Mouse (Mus musculus) forebrain, embryonic 11.5 days (tissue): ENCODE data around the gene Tbxa2r. TPM values are rescaled to one million over a fixed set of nuclear protein-coding genes. Genes with fewer than 3 reads are reported as not detected.

ENCODE experiments used
- ATAC-seq: fragments of 200-750 bp; cut with Nextera tagmentation; replicated peaks from 2 replicates; pipeline ENCODE4 v1.8.0; 2017; ENCODE audit warnings: moderate TSS enrichment; ENCODE audit not compliant: low FRiP score
- DNase-seq: peaks from one replicate; pipeline ENCODE4 v3.0.0-alpha.2; 2017; ENCODE audit warnings: low spot score
- H3K27ac ChIP-seq: fragments of 300-500 bp; sonication (generic); 2 replicates; pipeline ENCODE4 v1.5.1; 2014; ENCODE audit warnings: low read depth, low read length
- H3K27me3 ChIP-seq: fragments of 300-500 bp; sonication (generic); 2 replicates; pipeline ENCODE4 v1.6.1; 2014; ENCODE audit warnings: mild to moderate bottlenecking, low read length, mixed read lengths; ENCODE audit not compliant: control insufficient read depth, insufficient read depth
- H3K36me3 ChIP-seq: fragments of 300-500 bp; sonication (generic); 2 replicates; pipeline ENCODE4 v1.6.1; 2014; ENCODE audit warnings: mild to moderate bottlenecking, low read length, moderate library complexity, mixed read lengths; ENCODE audit not compliant: control insufficient read depth, insufficient read depth
- H3K4me1 ChIP-seq: fragments of 300-500 bp; sonication (generic); replicated peaks from 2 replicates; pipeline ENCODE4 v1.6.1; 2014; ENCODE audit warnings: low read length, mixed read lengths; ENCODE audit not compliant: control insufficient read depth, insufficient read depth
- H3K4me2 ChIP-seq: fragments of 300-500 bp; sonication (generic); 2 replicates; pipeline ENCODE4 v1.6.1; 2014; ENCODE audit warnings: low read depth, mild to moderate bottlenecking, low read length, moderate library complexity, mixed read lengths; ENCODE audit not compliant: severe bottlenecking
- H3K4me3 ChIP-seq: fragments of 300-500 bp; sonication (generic); 2 replicates; pipeline ENCODE4 v1.5.1; 2014; ENCODE audit warnings: low read depth, low read length
- H3K9ac ChIP-seq: fragments of 300-500 bp; sonication (generic); 2 replicates; pipeline ENCODE4 v1.6.1; 2014; ENCODE audit warnings: low read length
- H3K9me3 ChIP-seq: fragments of 300-500 bp; sonication (generic); 2 replicates; pipeline ENCODE4 v1.6.1; 2016; ENCODE audit warnings: low read length, mixed read lengths; ENCODE audit not compliant: control insufficient read depth
- WGBS: fragments of 180-500 bp; shearing (Covaris S2); extraction: QIAGEN DNeasy Blood & Tissue Kit; methylation state at CpG from one replicate; pipeline ENCODE4 v1.1.7; 2014; 5-methylcytosine and 5-hydroxymethylcytosine counted together
- polyA plus RNA-seq: library from polyadenylated mRNA; unstranded; fragments of >200 nt; fragmentation: Nextera tagmentation; extraction: Ambion mirVana; gene quantifications from 2 replicates; pipeline ENCODE4 v1.2.1, GENCODE M21; 2014

Gene Tbxa2r
- polyA plus RNA-seq, 1 experiment from 2014 or later = 2.6 TPM

GRCm38 (mm10) chr10:81289278-81289677 is 39.3 kb upstream of the Tbxa2r start:
- Histone ChIP-seq H3K9me3 (no peaks in the 10 kb centered on the region), H3K4me1 (peaks cover 13% of the 10 kb centered on the region; the same call in 1 of the 2 replicates), H3K4me3 (no peak overlapping the region), H3K4me2 (no peak overlapping the region), H3K36me3 (no peaks in the 10 kb centered on the region), H3K27me3 (peaks cover 29% of the 10 kb centered on the region), H3K9ac (no peak overlapping the region), H3K27ac (no peak overlapping the region)
- WGBS = 6% methylated on average over 7 of the region's 7 CpGs
- ATAC-seq = no peak
- DNase-seq = peak; percentile 82

- WGBS = 62% methylated on average over 14 of the region's 14 CpGs
- no peak for ATAC-seq
- no peak for DNase-seq
- Histone ChIP-seq H3K4me2 (no peak overlapping the region), H3K4me3 (no peak overlapping the region), H3K9ac (no peak overlapping the region), H3K36me3 (no peaks in the 10 kb centered on the region), H3K27me3 (peaks cover 26% of the 10 kb centered on the region), H3K9me3 (no peaks in the 10 kb centered on the region), H3K27ac (no peak overlapping the region), H3K4me1 (peaks cover 17% of the 10 kb centered on the region; the same call in 1 of the 2 replicates)
Measured at GRCm38 (mm10) chr10:81289811-81290210, 38.7 kb upstream of the Tbxa2r start.

- Histone ChIP-seq H3K9me3 (no peaks in the 10 kb centered on the region), H3K27me3 (peaks cover 20% of the 10 kb centered on the region), H3K27ac (no peak overlapping the region), H3K36me3 (no peaks in the 10 kb centered on the region), H3K4me3 (no peak overlapping the region), H3K4me1 (peaks cover 18% of the 10 kb centered on the region; the same call in 1 of the 2 replicates), H3K9ac (no peak overlapping the region), H3K4me2 (no peak overlapping the region)
- ATAC-seq (no peak), DNase-seq (no peak)
- WGBS = 13% methylated on average over 24 of the region's 24 CpGs
Measured at GRCm38 (mm10) chr10:81290698-81291460, 37.7 kb upstream of the Tbxa2r start.

GRCm38 (mm10) chr10:81291511-81292104 is 36.9 kb upstream of the Tbxa2r start, which contains the start of gene Tjp3:
Gene Tjp3 (minus strand): TSS chr10:81291581.
- 81% methylated on average over 9 of the region's 9 CpGs for WGBS
- Histone ChIP-seq H3K27ac (no peak within 1 kb of the TSS), H3K9ac (no peak within 1 kb of the TSS), H3K9me3 (no peaks in the 10 kb centered on the region), H3K27me3 (peaks cover 20% of the 10 kb centered on the region), H3K4me2 (no peak within 1 kb of the TSS), H3K36me3 (no peaks in the 10 kb centered on the region), H3K4me1 (peaks cover 18% of the 10 kb centered on the region; the same call in 1 of the 2 replicates), H3K4me3 (peak within 1 kb of the TSS; percentile 82; the same call in 1 of the 2 replicates)
- ATAC-seq = no peak
- DNase-seq = no peak

GRCm38 (mm10) chr10:81292554-81293333 is 35.8 kb upstream of the Tbxa2r start, which contains the start of gene Pip5k1c:
Gene Pip5k1c (plus strand): TSS chr10:81292963.
- Histone ChIP-seq H3K9me3 (no peaks in the 10 kb centered on the region), H3K4me3 (peak within 1 kb of the TSS; percentile 82), H3K9ac (peak within 1 kb of the TSS; percentile 90), H3K4me2 (peak within 1 kb of the TSS; percentile 95), H3K27ac (peak within 1 kb of the TSS; percentile 65; the same call in 1 of the 2 replicates), H3K4me1 (peaks cover 20% of the 10 kb centered on the region; the same call in 1 of the 2 replicates), H3K36me3 (no peaks in the 10 kb centered on the region), H3K27me3 (peaks cover 20% of the 10 kb centered on the region)
- ATAC-seq = peak; percentile 94
- under 1% methylated on average over 80 of the region's 80 CpGs for WGBS
- peak; percentile 100 for DNase-seq

- peaks cover 20% of the 10 kb centered on the region for H3K27me3 ChIP-seq
- peak overlapping the region; percentile 95 for H3K4me2 ChIP-seq
- peaks cover 20% of the 10 kb centered on the region; the same call in 1 of the 2 replicates for H3K4me1 ChIP-seq
- peak overlapping the region; percentile 90 for H3K9ac ChIP-seq
- peak overlapping the region; percentile 65; the same call in 1 of the 2 replicates for H3K27ac ChIP-seq
- DNase-seq (no peak), ATAC-seq (peak; percentile 1; the same call in 1 of the 2 replicates)
- peak overlapping the region; percentile 82 for H3K4me3 ChIP-seq
- WGBS = 6% methylated on average over 25 of the region's 25 CpGs
- no peaks in the 10 kb centered on the region for H3K9me3 ChIP-seq
- H3K36me3 ChIP-seq = no peaks in the 10 kb centered on the region
Measured at GRCm38 (mm10) chr10:81293334-81294030, 35.0 kb upstream of the Tbxa2r start.

- H3K9me3 ChIP-seq = no peaks in the 10 kb centered on the region
- no peak for ATAC-seq
- peaks cover 20% of the 10 kb centered on the region; the same call in 1 of the 2 replicates for H3K4me1 ChIP-seq
- H3K4me3 ChIP-seq = peak overlapping the region; percentile 5; the same call in 1 of the 2 replicates
- DNase-seq = no peak
- peak overlapping the region; percentile 8; the same call in 1 of the 2 replicates for H3K9ac ChIP-seq
- peaks cover 19% of the 10 kb centered on the region for H3K27me3 ChIP-seq
- no peak overlapping the region for H3K27ac ChIP-seq
- H3K36me3 ChIP-seq = no peaks in the 10 kb centered on the region
- peak overlapping the region; percentile 95 for H3K4me2 ChIP-seq
- 70% methylated on average over 8 of the region's 8 CpGs for WGBS
Measured at GRCm38 (mm10) chr10:81294442-81294841, 34.1 kb upstream of the Tbxa2r start.
